Mouse (Mus musculus) gastrocnemius, adult 2 months (tissue): ENCODE measurements around the gene Ppp2r2c. TPM values are rescaled to one million over a fixed set of nuclear protein-coding genes. Genes with fewer than 3 reads are reported as not detected.
"Not testable (repeated sequence)": the region's sequence is repeated elsewhere in the genome, so short reads cannot be mapped to it uniquely, and the experiment has no call there.

Experiments
- DNase-seq: peaks from one replicate; pipeline ENCODE4 v3.0.0; 2022
- H3K27ac ChIP-seq: fragments of 200-600 bp; 2 replicates; pipeline ENCODE4 v1.8.1; 2022; ENCODE audit warnings: mild to moderate bottlenecking
- H3K4me3 ChIP-seq: fragments of 200-600 bp; 2 replicates; pipeline ENCODE4 v1.8.1; 2022; ENCODE audit warnings: mild to moderate bottlenecking, moderate library complexity
- CTCF ChIP-seq: fragments of 200-600 bp; IDR thresholded peaks from 2 replicates; pipeline ENCODE4 v1.8.1; 2022; ENCODE audit warnings: antibody characterized with exemption, mild to moderate bottlenecking, moderate library complexity
- intact Hi-C: fragments of 180-260 bp; cut with DNase I; formaldehyde crosslinking; loops from one replicate; pipeline ENCODE4 v1.15.1; 2025
- total RNA-seq, 2 experiments: library from RNA; stranded (reverse); gene quantifications; 2 replicates each; pipeline ENCODE4 v1.2.3; 2021

The Ppp2r2c gene
- total RNA-seq, 2 experiments from 2014 or later = 0.17 to 0.18 TPM

GRCm38 (mm10) chr5:36929376-36929775 is 61.1 kb downstream of the Ppp2r2c start:
- intact Hi-C loops = no loop called here
- no peak for TF ChIP-seq CTCF

GRCm38 (mm10) chr5:36933383-36933782 is 65.1 kb downstream of the Ppp2r2c start:
- Histone ChIP-seq H3K4me3 (no peak overlapping the region), H3K27ac (no peak overlapping the region)
- intact Hi-C loops = no loop called here
- TF ChIP-seq CTCF = no peak
- no peak for DNase-seq

More at GRCm38 (mm10) chr5:36929376-36929775, 61.1 kb downstream of the Ppp2r2c start:
- Histone ChIP-seq H3K27ac (no peak overlapping the region), H3K4me3 (no peak overlapping the region)
- no peak for DNase-seq

DNA sequence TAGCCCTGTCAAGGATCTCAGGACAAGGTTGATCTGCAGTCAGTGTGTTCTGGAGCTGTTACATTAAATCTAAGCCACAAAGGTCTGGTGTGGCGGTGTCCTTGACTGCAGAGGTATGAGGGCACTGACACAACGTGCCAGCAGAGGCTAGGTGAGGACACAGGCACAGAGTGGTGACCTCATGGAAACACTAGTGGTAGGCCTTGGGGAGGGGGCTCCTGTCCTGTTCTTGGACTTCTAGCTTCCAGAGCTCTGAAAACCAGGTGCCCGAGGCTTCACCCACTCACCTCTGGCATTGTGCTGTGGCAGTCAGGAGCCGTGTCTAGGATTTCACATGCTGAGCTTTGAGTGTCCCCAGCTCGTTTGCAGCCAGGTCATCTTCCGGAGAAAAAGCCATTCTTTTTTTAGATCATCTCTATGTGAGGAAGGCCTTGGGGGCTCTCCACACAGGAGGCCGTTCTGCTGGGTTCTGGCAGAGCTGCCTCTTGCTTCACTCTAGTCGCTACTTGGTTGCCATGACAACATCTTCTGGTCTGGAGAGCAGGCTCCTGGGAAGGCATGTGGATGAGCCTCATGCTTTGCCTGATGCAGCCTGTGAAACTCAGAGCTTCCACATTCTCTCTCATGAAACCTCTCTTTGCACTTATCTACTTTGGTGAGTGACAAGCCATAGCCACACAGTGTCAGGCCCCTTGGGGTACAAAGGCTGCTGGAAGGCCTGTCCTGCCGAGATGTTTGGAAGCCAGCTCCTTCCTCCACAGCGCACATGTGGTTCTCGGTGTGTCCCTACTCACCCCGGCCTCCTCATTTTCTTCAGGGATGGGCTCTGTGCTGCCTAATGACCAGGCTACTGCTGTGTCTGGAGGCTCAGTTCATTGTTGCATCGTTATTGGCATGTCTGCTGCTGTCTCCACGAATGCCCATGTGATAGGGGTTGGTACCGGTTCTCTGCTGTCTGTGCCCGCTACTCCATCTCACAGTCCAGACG is 67.5 kb downstream of the Ppp2r2c start:
- no peak for TF ChIP-seq CTCF
- intact Hi-C loops = no loop called here
- peak; percentile 26 for DNase-seq
- Histone ChIP-seq H3K27ac (peak overlapping the region; percentile 71), H3K4me3 (peak overlapping the region; percentile 11)

DNA sequence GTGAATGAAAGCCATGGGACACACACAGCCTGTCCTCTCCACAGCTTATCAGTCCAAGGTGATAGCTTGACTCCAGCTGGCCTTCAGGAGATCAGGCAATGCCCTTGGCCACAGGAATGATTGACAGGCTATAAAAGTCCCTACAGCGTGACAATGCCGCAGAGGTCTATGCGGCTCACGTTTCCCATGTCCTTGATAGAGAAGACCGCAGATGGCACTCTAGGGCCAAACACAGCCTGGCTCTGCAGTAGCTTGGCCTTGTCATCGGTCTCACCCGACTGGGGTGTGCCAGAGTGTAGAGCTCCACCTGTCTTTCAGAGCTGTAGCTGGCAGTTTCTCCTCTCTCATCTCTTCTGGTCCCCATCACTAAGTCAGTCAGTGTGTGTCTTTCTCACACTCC is 68.2 kb downstream of the Ppp2r2c start:
- Histone ChIP-seq H3K4me3 (peak overlapping the region; percentile 11; the same call in 1 of the 2 replicates), H3K27ac (peak overlapping the region; percentile 71)
- intact Hi-C loops = no loop called here
- peak; percentile 42 for TF ChIP-seq CTCF
- DNase-seq = peak; percentile 24

DNA sequence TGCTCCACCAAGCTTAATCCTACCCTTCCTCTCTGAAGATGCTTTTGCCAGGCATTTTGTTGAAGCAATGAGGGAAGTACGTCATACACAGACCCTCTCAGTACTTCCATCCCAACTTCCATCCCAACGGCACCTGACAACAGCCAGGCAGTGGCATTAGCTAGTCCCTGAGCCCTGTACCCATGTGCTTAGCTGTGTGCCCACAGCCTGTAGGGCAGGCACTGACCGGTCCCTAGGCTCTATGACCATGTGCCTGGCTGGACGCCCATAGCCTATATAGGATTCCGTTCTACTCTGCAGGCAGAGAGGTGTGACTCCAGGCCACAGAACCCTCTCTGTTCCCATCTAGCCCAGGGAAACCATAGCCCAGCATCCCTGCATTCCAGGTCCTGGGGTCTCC is 69.7 kb downstream of the Ppp2r2c start:
- H3K4me3 ChIP-seq = no peak overlapping the region
- H3K27ac ChIP-seq = no peak overlapping the region
- no peak for TF ChIP-seq CTCF
- intact Hi-C loops = no loop called here
- no peak for DNase-seq

GRCm38 (mm10) chr5:36938991-36939390 is 70.7 kb downstream of the Ppp2r2c start:
- H3K27ac ChIP-seq, DNase-seq, H3K4me3 ChIP-seq, intact Hi-C loops: not testable (repeated sequence)

GRCm38 (mm10) chr5:36942446-36942845 is 74.1 kb downstream of the Ppp2r2c start:
- intact Hi-C loops = no loop called here
- no peak for DNase-seq
- TF ChIP-seq CTCF = peak; percentile 19; the same call in 1 of the 2 replicates
- Histone ChIP-seq H3K27ac (no peak overlapping the region), H3K4me3 (no peak overlapping the region)

GRCm38 (mm10) chr5:36944552-36944951 is 76.2 kb downstream of the Ppp2r2c start:
- intact Hi-C loops = no loop called here
- no peak for TF ChIP-seq CTCF
- Histone ChIP-seq H3K4me3 (no peak overlapping the region), H3K27ac (no peak overlapping the region)
- no peak for DNase-seq

DNA sequence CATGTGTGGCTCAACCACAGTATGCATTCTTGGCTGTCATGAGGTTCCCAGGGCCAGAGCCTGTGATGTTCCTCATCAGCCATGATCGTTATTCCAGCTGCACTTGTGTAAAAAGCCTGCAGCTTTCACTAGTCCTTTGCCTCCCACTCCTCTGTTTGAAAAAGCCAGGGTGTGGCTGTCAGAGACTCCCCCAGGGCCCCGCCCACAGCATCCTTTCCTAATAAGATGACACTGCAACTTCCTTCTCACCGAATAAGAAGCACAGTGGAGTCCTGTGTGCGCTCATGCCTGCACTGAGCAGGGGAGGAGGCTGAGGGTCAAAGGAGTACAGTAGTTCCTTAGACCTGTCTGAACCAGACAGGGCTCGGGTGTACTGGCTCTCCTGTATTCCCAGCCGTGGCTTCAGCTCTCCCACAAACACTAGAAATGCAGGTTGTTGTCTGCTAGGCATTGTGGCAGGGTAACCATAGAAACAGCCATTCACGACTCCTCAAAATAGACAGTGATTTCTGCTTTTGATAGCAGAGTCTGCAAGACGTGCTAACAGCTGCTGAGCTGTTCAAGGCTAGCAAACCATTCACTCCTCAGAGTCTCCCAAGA is 76.9 kb downstream of the Ppp2r2c start:
- H3K27ac ChIP-seq = no peak overlapping the region
- DNase-seq = no peak
- TF ChIP-seq CTCF = no peak
- intact Hi-C loops = loop anchor here (5.0 kb wide), 1 partner anchor 162 kb away; no protein-coding TSS in a partner anchor
- no peak overlapping the region for H3K4me3 ChIP-seq

DNA sequence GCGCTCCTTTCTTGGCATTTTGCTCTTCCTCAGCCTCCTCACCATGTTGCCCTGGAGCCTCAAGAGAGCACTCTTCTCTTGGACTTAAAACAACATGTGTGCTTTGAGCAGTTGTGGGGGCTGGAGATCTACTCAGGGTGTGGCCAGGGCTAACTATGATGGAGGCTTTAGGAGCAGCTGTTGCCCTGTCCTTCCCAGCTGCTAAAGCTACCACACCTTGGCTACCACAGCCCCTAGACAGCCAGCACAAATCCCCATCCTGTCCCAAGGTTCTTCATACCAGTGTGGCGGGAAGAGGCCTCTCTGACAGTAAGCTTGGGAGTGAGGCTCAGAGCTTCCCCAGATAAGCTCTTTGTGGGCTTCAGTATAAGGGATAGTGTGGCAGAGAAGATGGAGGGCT is 77.4 kb downstream of the Ppp2r2c start:
- no peak for DNase-seq
- Histone ChIP-seq H3K4me3 (no peak overlapping the region), H3K27ac (no peak overlapping the region)
- TF ChIP-seq CTCF = no peak
- intact Hi-C loops = loop anchor here (5.0 kb wide), 1 partner anchor 162 kb away; no protein-coding TSS in a partner anchor

- peak; percentile 59 for DNase-seq
- intact Hi-C loops = loop anchor here (5.0 kb wide), 1 partner anchor 161 kb away; no protein-coding TSS in a partner anchor
- H3K4me3 ChIP-seq = no peak overlapping the region
- TF ChIP-seq CTCF = peak; percentile 97
- H3K27ac ChIP-seq = no peak overlapping the region
Observed at GRCm38 (mm10) chr5:36946445-36946844, 78.1 kb downstream of the Ppp2r2c start.

GRCm38 (mm10) chr5:36948831-36949230 is 80.5 kb downstream of the Ppp2r2c start:
- DNase-seq = peak; percentile 79
- TF ChIP-seq CTCF = peak; percentile 85
- intact Hi-C loops = loop anchor here (2.0 to 5.0 kb wide), 2 partner anchors 54 to 158 kb away; no protein-coding TSS in a partner anchor
- Histone ChIP-seq H3K27ac (no peak overlapping the region), H3K4me3 (no peak overlapping the region)

GRCm38 (mm10) chr5:36950871-36951270 is 82.6 kb downstream of the Ppp2r2c start:
- peak; percentile 34; the same call in 1 of the 2 replicates for TF ChIP-seq CTCF

More at GRCm38 (mm10) chr5:36950871-36951270, 82.6 kb downstream of the Ppp2r2c start:
- Histone ChIP-seq H3K4me3 (no peak overlapping the region), H3K27ac (no peak overlapping the region)
- no peak for DNase-seq
- intact Hi-C loops = loop anchor here (10.0 kb wide), 1 partner anchor 116 kb away; the partner anchor contains the start of gene Man2b2
